Mouse (Mus musculus) spleen, postnatal 14 days (tissue): Measurements from ENCODE around the gene Washc4.

Experiments
- DNase-seq, 2 experiments: peaks; one replicate each; pipeline ENCODE4 v3.0.0; 2021 to 2022; ENCODE audit warnings: low spot score in 2 of 2

The Washc4 gene

DNA sequence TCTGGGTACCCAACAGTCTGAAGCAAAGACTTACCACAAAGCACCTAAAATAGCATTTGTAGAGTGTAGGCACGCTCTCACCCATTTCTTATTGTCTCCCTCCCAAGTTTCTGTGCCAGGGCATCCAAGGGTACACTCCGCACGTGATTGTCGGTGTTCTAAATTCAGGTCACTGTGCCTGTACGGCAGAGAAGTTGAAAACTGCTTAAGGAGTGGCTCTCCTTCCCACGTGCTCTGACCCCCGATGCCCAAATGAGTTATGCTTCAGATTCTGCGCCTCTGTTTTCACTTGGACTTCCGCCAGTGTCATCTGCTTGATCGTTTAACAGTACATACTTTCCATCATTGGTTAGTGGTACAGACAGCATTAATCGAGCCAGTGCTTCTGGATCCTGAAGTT, 57.1 kb downstream of the Washc4 start:
- DNase-seq, result no peak

DNA sequence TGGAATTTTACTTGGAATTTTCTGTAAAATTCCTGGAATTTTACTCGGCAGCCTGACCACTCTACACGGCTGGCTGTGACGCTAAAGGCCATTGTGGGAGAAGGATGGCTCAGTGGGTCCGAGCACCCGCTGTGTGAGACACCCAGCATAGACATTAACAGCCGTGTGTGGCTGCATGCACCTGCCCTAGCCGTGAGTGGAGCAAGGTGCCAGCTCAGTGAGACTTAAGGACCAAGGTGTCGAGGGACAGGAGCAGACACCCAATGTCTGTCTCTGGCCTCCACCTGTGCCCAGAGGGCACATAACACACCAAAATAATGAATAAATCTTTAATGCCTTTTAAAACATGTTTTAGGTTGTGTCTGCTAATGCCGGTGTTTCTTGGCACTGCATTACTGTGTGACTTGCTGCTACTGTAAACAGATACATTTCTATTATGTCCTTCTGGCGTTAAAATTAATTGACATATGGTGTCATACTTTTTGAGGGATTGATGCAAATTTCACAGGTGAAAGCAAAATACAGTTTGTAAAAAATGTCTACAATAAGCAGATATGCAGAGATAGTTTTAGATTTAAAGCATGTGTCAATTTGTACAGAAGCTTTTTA, 60.5 kb downstream of the Washc4 start:
- no peak for DNase-seq

- DNase-seq, result no peak
These were observed 62.2 kb downstream of the Washc4 start for GRCm38 (mm10) chr10:83605637-83606183.

DNA sequence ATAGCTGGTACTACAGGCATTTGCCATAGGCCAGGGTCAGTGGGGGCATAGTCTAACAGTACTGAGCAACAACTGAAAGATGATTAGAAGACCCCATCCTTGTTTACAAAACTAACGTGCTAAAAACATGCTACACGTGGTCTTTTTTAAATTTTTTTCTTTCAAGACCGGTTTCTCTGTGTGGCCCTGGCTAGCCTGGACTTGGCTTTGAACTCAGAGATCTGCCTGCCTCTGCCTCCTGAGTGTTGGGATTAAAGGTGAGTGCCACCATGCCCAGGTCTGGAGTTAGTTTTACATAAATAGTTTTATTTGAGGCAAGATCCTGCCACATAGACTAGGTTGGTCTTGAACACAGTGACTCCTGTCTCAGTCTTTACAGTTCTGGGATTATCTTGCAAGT, 63.6 kb downstream of the Washc4 start:
- DNase-seq, result no peak

GRCm38 (mm10) chr10:83608596-83608995, 65.0 kb downstream of the Washc4 start:
- DNase-seq, result no peak

- no peak for DNase-seq
These were observed 67.0 kb downstream of the Washc4 start for GRCm38 (mm10) chr10:83610518-83610917.

DNA sequence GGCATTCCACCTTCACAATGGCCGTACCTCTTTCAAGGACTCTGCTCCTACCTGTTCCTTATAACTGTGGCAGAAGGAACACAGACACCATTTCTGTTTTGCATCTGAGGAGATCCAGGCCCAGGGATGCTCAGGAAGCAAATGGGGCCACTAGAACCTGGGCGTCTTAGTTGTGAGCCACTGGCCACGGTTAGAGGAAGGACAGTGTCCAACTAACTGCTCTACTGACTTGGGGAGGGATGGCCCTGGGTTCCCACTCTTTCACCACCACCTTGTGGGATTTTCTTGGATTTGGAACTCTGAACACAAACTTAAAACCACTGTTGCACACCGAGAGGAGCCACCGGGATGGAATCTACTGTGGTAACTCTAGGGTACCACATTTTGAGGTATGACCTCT, 68.3 kb downstream of the Washc4 start:
- DNase-seq, result no peak

DNA sequence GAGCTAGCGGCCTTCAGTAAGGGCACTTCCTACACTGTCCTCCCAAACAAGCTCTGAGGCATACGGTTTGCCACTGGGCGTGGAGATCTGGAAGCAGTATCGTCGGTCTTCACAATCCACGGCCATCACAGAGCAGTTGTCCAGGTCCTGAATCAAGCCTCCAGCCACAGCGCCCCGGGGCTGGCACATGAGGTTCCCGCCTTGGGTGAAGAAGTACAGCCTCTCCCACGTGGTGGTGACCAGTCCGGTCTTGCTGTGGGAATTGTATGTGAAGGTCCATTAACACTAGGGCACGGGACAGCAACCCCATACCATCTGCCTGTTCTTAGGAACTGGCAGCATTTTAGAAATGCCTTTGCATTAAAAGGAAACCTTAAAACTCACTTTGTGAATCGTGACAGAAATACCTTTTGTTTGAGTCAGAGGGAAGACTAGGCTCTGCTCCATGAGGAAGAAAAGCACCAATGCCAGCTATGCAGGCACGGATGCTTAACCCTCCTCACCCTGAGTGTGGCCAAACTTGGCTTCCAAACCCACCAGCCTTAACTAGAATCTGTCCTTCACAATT, 69.2 kb downstream of the Washc4 start:
- no peak for DNase-seq

GRCm38 (mm10) chr10:83617366-83617765, 73.8 kb downstream of the Washc4 start:
- no peak for DNase-seq

DNA sequence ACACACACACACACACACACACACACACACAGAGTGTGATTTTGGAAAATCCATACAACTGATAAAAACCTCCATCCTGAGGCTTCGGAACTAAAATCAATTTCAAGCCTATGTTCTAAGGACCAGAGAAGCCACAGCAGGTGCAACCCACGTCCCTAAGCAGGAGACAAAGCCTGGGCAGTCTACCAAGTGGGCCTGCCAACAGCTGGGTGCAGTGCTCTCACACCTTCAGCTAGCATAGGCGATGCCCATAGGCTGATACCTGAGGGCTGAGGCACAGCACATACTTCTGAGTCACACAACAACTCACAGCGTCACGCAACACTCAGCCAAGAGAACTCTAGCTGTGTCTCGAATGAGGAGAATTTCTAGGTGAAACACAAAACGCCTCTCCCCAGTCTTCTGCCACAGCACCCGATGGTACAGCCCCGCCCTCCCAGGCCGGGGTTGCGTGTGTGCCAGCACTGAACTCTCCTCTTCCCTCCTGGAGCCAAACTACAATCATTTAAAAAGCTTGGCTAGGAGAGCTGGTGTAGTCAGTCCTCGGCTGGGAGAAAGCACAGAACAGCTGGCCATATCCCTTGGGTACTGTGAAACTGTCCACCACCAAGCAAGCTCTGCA, 75.4 kb downstream of the Washc4 start:
- DNase-seq, result no peak

- no peak for DNase-seq
These were observed 77.0 kb downstream of the Washc4 start for GRCm38 (mm10) chr10:83620350-83621055.

DNA sequence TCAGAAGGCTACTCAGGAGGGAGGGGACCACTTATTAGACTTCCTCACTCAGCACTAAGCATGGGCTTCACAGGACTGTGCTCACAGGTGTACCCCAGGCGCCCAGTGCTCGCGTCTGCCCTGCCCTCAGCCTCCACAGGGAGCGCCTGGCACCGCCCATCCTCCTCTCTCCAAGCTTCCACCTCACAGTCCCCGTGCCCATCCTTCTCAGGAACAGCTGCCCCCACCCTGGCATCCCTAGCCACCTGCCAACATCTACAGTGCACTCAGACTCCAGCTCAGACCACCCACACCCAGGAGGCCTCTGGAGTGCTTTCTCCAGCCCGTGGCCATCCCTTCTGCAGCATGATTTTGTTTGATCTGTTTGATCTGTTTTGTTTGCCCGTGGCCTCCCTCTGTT, 80.5 kb downstream of the Washc4 start:
- DNase-seq, result no peak

- DNase-seq, result no peak
These were observed 81.3 kb downstream of the Washc4 start for GRCm38 (mm10) chr10:83624841-83625240.

GRCm38 (mm10) chr10:83627113-83627687, 83.6 kb downstream of the Washc4 start:
- no peak for DNase-seq

GRCm38 (mm10) chr10:83628241-83628640, 84.7 kb downstream of the Washc4 start:
- DNase-seq, result no peak

DNA sequence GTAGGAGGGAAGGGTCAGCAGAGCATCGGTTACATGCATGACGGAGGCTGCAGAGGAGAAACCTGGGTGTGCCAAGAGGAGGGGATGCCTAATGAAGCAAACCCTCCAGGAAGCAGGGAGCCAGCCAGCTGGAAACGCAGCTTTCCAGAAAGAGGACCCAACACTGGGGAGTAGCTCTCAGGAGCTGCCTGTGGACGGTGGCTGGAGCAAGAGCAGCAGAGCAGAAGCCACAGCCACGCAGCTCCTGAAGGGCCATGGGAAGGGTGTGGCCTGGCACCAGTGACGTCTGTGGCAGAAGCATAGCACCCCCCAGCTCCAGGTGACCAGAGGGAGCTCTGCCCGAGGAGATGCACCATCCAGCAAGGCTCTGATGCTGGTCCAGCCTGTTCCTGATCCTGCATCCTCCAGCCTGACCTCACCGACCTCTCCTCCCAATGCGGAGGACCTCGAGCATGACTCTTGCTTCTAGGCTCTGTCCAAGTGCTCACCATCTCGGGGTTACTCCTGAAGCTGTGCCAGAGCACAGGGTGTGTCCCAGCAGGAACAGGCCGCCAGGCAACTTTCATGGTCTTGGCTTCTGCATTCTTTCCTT, 85.7 kb downstream of the Washc4 start:
- DNase-seq, result no peak

- no peak for DNase-seq
These were observed 86.3 kb downstream of the Washc4 start for GRCm38 (mm10) chr10:83629878-83630277.

DNA sequence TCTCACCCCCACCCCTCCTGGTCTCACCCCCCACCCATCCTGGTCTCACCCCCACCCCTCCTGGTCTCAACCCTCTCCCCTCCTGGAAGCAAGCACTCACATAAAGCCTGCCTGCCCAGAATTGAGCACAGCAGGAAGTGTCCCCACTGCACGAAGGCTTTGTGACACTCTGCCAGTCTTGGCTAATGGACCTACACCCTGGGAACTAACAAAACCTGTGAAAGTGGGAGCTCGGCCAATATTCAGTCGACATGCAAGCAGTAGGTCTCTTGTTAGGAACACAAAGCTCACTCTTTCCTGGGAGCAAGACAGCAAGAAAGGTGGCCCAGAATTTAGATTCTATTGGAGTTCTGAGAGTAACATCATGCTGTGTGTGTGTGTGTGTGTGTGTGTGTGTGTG, 87.3 kb downstream of the Washc4 start:
- no peak for DNase-seq

GRCm38 (mm10) chr10:83631775-83632174, 88.2 kb downstream of the Washc4 start:
- no peak for DNase-seq

DNA sequence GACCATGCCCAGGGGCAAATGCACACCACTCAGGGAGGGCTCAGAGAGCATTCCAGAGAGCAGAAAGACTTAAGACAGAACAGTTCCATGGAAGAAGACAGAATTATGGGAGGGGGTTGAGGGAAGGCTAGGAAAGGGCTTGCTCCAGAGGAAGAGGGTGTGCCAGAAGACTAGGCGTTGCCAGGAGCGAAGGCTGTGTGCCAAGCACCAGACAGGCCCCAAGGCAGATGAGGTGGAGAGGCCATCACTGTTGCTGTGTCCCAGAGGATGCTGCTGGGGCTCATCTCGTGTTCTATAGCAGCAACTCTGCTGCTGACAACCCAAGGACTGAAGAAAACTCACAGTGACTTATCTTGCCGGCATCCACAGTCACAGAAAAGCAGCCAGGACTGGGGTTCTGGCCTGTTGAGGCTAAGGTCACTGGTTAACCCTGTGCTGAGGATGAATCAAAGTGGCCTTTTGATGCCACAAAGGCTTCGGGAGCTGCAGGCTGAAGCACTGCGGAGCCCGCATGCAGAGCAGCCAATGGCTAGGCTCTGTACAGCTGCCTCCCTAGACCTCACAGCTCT, 89.3 kb downstream of the Washc4 start:
- no peak for DNase-seq

GRCm38 (mm10) chr10:83634461-83634860, 90.9 kb downstream of the Washc4 start:
- DNase-seq, result no peak

- DNase-seq, result no peak
These were observed 92.6 kb downstream of the Washc4 start for GRCm38 (mm10) chr10:83636191-83636590.
